Comparison of ENCODE assay signal across 15 mouse cellular contexts in genomic region chr1:162453030-162453429, GRCm38 (mm10).
"Had no signal": no experiment of that assay in that cellular context is flagged by ENCODE, and none has a peak within 500 bp of the region (broad histone marks: within the 10 kb centered on the region; RNA-seq: fewer than 3 reads in every experiment).

No protein-coding gene starts in this region.

- ATAC-seq: forebrain, postnatal 0 days had no signal

- H3K4me1 ChIP-seq: embryonic facial prominence, embryonic 12.5 days; forebrain, embryonic 10.5 days; forebrain, embryonic 12.5 days; forebrain, embryonic 13.5 days had no signal

- H3K27me3 ChIP-seq: embryonic facial prominence, embryonic 12.5 days; embryonic facial prominence, embryonic 13.5 days; embryonic facial prominence, embryonic 15.5 days; forebrain, embryonic 12.5 days; forebrain, embryonic 13.5 days; forebrain, embryonic 15.5 days had no signal

- H3K9me3 ChIP-seq: embryonic facial prominence, embryonic 10.5 days; embryonic facial prominence, embryonic 12.5 days; embryonic facial prominence, embryonic 13.5 days; embryonic facial prominence, embryonic 15.5 days; forebrain, embryonic 10.5 days; forebrain, embryonic 12.5 days; forebrain, embryonic 13.5 days; forebrain, embryonic 15.5 days had no signal

- H3K9ac ChIP-seq: embryonic facial prominence, embryonic 12.5 days; embryonic facial prominence, embryonic 15.5 days; forebrain, embryonic 12.5 days; forebrain, embryonic 13.5 days; forebrain, embryonic 15.5 days; forebrain, postnatal 0 days had no signal

- DNase-seq: gastrocnemius, adult 2 months; gastrocnemius, postnatal 10 days; gastrocnemius, postnatal 14 days; gastrocnemius, postnatal 25 days; gastrocnemius, postnatal 36 days had no signal

- H3K4me2 ChIP-seq: embryonic facial prominence, embryonic 12.5 days; embryonic facial prominence, embryonic 13.5 days; embryonic facial prominence, embryonic 15.5 days; forebrain, embryonic 12.5 days; forebrain, embryonic 13.5 days; forebrain, embryonic 15.5 days had no signal

- H3K27ac ChIP-seq: embryonic facial prominence, embryonic 10.5 days; embryonic facial prominence, embryonic 12.5 days; embryonic facial prominence, embryonic 13.5 days; embryonic facial prominence, embryonic 15.5 days; forebrain, embryonic 10.5 days; forebrain, embryonic 12.5 days; forebrain, embryonic 13.5 days; forebrain, embryonic 15.5 days; gastrocnemius, adult 2 months had no signal

- H3K4me3 ChIP-seq: embryonic facial prominence, embryonic 10.5 days; embryonic facial prominence, embryonic 12.5 days; embryonic facial prominence, embryonic 13.5 days; embryonic facial prominence, embryonic 15.5 days; erythroblast, embryonic 14.5 days; forebrain, embryonic 10.5 days; forebrain, embryonic 12.5 days; forebrain, embryonic 13.5 days; forebrain, embryonic 15.5 days; gastrocnemius, adult 2 months had no signal

- H3K36me3 ChIP-seq: embryonic facial prominence, embryonic 10.5 days; embryonic facial prominence, embryonic 12.5 days; embryonic facial prominence, embryonic 13.5 days; embryonic facial prominence, embryonic 15.5 days; forebrain, embryonic 10.5 days; forebrain, embryonic 12.5 days; forebrain, embryonic 15.5 days had no signal
